Mouse (Mus musculus): ENCODE data around the gene Hist1h4m. TPM values are rescaled to one million over a fixed set of nuclear protein-coding genes. Genes with fewer than 3 reads are reported as not detected.
"Not testable (repeated sequence)": the region's sequence is repeated elsewhere in the genome, so short reads cannot be mapped to it uniquely, and the experiment has no call there.

The Hist1h4m gene
- total RNA-seq (2014; rRNA removed): 2.3 TPM in 1 of 2 replicates, not detected in the other
- polyA plus RNA-seq (2015; fragmentation: Nextera tagmentation; extraction: Ambion mirVana): 1.8 TPM in 1 of 2 replicates, not detected in the other

DNA sequence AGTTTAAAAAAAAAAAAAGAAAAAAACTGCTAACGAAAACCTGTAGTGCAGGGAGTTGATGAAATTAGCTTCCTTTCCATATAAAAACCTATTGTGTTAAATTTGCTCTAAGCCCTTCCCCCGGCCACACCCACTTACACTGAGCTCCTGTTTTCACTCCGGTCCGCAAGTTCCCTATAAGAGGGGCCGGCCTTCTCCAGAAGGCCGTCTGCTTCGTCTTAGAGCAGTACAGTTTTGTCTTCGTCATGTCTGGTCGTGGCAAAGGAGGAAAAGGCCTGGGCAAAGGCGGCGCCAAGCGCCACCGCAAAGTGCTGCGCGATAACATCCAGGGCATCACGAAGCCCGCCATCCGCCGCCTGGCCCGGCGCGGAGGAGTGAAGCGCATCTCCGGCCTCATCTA is at the start of gene Hist1h4m:
Gene Hist1h4m, plus strand, starts transcription at position 208 of the 400 bp plus-strand sequence.
- H3K27me3 ChIP-seq (ENCODE audit: insufficient read depth, low read length); H3K36me3 ChIP-seq (ENCODE audit: insufficient read depth, low read length); H3K9me3 ChIP-seq (ENCODE audit: low read length); DNase-seq (ENCODE audit: low spot score); H3K9ac ChIP-seq (replicated peaks; ENCODE audit: low read length, poor library complexity, severe bottlenecking); H3K4me1 ChIP-seq (ENCODE audit: insufficient read depth, low read length); H3K4me3 ChIP-seq (ENCODE audit: low read depth, low read length); H3K27ac ChIP-seq (ENCODE audit: low read depth, low read length): not testable (repeated sequence)
- peak within 1 kb of the TSS; percentile 9; the same call in 1 of the 2 replicates for H3K4me2 ChIP-seq (ENCODE audit: low read depth, low read length, poor library complexity, severe bottlenecking)
- whole genome bisulfite sequencing: no CpG with 5 or more reads among the region's 24 CpGs
- peak; percentile 72 for ATAC-seq (ENCODE audit: low FRiP score)

DNA sequence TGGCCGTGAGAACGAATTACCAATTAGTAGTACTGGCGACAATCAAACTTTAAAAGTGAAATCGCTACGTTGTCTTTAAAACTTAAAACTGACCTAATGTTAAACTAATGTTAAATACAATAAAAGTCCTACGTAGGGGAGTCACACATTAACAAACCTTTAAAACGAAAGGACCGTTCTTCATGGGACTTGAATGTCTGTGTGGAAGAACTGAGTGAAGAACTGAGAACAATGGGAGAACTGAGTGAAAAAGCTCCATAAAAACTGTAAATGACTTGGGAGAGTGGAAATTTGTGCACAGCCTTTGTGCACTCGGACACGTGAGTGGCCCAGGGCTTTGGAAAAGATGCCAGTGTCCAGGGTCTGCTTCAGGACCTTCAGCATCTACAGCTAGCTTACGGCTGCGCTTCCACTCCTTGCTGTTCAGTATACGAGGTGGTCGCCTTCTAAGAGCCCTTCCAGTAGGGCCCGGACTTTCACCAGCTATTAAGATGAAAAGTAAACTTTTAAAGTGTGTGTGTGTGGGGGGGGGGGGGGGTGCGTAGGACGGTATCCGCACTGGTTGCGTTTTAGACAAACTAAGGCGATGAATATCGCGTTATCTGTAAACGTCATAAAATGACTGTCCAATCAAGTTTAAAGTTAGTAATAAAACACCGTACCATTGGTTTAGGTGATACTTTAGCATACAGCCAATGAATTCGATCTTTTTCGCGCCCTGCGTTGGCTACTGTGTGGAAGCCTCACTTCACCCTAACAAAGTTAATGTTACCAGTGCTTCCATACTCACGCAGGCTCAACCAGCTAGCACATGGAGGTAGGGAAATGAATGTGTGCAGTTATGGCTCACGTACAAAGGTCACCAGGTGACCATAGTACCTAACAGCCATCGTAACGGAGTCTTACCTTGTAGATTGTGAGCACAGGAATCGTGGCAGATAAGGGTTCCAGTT is 32.5 kb upstream of the Hist1h4m start:
- H3K4me1 ChIP-seq (ENCODE audit: insufficient read depth, low read length): peaks cover 11% of the 10 kb centered on the region
- H3K4me3 ChIP-seq (ENCODE audit: low read depth, low read length): peak overlapping the region; percentile 52
- peak overlapping the region; percentile 86 for H3K4me2 ChIP-seq (ENCODE audit: low read depth, low read length, poor library complexity, severe bottlenecking)
- H3K27me3 ChIP-seq (ENCODE audit: insufficient read depth, low read length): no peaks in the 10 kb centered on the region
- peak overlapping the region; percentile 51 for H3K9ac ChIP-seq (replicated peaks; ENCODE audit: low read length, poor library complexity, severe bottlenecking)
- ATAC-seq (ENCODE audit: low FRiP score) (peak; percentile 94), DNase-seq (ENCODE audit: low spot score) (peak; percentile 97)
- H3K27ac ChIP-seq (ENCODE audit: low read depth, low read length): peak overlapping the region; percentile 34; the same call in 1 of the 2 replicates
- TF ChIP-seq CTCF (IDR thresholded peaks at IDR 0.05): no peak
- no peaks in the 10 kb centered on the region for H3K9me3 ChIP-seq (ENCODE audit: low read length)
- no peaks in the 10 kb centered on the region for H3K36me3 ChIP-seq (ENCODE audit: insufficient read depth, low read length)
- 3% methylated on average over 33 of the region's 33 CpGs for WGBS

DNA sequence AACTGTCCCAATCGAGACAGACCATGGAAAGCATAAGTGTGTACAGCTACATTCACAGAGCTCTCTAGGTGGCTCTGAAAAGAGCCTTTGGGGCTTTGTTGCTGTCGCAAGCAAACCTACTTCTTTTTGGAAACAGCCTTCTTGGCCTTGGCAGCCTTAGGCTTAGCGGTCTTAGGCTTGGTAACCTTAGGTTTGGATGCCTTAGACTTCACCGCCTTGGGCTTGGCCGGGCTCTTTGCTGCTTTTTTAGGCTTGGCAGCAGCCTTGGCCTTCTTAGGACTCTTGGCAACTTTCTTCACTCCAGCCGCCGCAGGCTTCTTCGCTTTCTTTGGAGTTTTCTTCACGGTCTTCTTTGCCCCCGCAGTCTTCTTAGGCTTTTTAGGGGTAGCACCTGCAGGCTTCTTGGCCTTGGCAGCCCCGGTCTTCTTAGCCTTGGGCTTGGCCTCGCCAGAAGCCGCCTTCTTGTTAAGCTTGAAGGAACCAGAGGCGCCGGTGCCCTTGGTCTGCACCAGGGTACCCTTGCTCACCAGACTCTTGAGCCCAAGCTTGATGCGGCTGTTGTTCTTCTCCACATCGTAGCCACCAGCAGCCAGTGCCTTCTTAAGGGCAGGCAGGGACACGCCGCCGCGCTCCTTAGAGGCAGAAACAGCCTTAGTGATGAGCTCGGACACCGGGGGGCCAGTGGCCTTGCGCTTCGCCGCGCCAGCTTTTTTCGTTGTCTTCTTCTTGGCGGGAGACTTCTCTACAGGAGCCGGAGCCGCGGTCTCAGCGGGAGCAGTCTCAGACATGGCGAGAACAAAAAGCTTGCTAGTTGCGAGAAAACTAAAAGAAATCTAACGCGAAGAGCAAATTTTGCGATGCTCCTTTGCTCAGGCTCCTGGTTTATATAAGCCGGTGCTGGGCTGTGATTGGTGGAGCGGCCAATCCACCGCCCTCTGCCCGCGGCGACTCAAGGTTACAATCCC is 31.5 kb upstream of the Hist1h4m start, which contains the start of gene Hist1h1b:
Gene Hist1h1b, minus strand, starts transcription at position 859 of the 965 bp plus-strand sequence.
- peak; percentile 64 for DNase-seq (ENCODE audit: low spot score)
- ATAC-seq (ENCODE audit: low FRiP score): no peak; the same call in 1 of the 2 replicates
- Histone ChIP-seq H3K4me1 (ENCODE audit: insufficient read depth, low read length) (peaks cover 11% of the 10 kb centered on the region), H3K27me3 (ENCODE audit: insufficient read depth, low read length) (no peaks in the 10 kb centered on the region), H3K9ac (replicated peaks; ENCODE audit: low read length, poor library complexity, severe bottlenecking) (peak within 1 kb of the TSS; percentile 51; the same call in 1 of the 2 replicates), H3K4me2 (ENCODE audit: low read depth, low read length, poor library complexity, severe bottlenecking) (peak within 1 kb of the TSS; percentile 86), H3K9me3 (ENCODE audit: low read length) (no peaks in the 10 kb centered on the region), H3K4me3 (ENCODE audit: low read depth, low read length) (peak within 1 kb of the TSS; percentile 52), H3K27ac (ENCODE audit: low read depth, low read length) (0 out of 2 replicates have a peak within 1 kb of the TSS, but pooled peaks have one; percentile 9), H3K36me3 (ENCODE audit: insufficient read depth, low read length) (no peaks in the 10 kb centered on the region)
- no peak for TF ChIP-seq CTCF (IDR thresholded peaks at IDR 0.05)
- WGBS: 0% methylated on average over 44 of the region's 44 CpGs

DNA sequence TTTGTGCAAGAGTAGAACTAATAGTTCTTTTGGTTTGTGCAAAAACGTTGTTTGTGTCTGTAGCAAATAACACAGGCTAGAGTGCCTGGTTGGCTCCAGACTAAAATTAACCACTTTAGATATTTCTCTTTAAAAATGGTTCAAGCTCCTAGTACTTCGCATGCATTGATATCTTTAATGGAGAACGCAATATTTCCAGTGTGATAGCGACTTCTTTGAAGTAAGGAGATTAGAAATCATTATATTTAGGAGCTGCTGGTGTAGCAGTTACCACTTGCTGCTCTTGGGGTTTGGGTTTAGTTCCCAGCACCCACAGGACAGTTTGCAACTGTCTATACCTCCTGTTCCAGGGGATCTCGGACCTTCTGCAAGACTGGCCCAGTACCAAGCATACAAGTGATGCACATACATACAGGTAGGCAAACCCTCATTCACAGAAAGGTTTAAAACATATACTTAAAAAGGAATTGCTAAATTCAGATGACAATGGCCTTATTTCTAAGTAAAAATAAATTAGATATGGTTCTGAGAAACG is 30.5 kb upstream of the Hist1h4m start:
- peak overlapping the region; percentile 86 for H3K4me2 ChIP-seq (ENCODE audit: low read depth, low read length, poor library complexity, severe bottlenecking)
- no peaks in the 10 kb centered on the region for H3K36me3 ChIP-seq (ENCODE audit: insufficient read depth, low read length)
- no peaks in the 10 kb centered on the region for H3K27me3 ChIP-seq (ENCODE audit: insufficient read depth, low read length)
- no peak overlapping the region for H3K27ac ChIP-seq (ENCODE audit: low read depth, low read length)
- DNase-seq (ENCODE audit: low spot score): no peak
- H3K4me3 ChIP-seq (ENCODE audit: low read depth, low read length): no peak overlapping the region
- ATAC-seq (ENCODE audit: low FRiP score): no peak
- TF ChIP-seq CTCF (IDR thresholded peaks at IDR 0.05): no peak
- WGBS: 42% methylated on average over 6 of the region's 6 CpGs
- H3K9me3 ChIP-seq (ENCODE audit: low read length): no peaks in the 10 kb centered on the region
- H3K4me1 ChIP-seq (ENCODE audit: insufficient read depth, low read length): peaks cover 11% of the 10 kb centered on the region
- no peak overlapping the region for H3K9ac ChIP-seq (replicated peaks; ENCODE audit: low read length, poor library complexity, severe bottlenecking)

DNA sequence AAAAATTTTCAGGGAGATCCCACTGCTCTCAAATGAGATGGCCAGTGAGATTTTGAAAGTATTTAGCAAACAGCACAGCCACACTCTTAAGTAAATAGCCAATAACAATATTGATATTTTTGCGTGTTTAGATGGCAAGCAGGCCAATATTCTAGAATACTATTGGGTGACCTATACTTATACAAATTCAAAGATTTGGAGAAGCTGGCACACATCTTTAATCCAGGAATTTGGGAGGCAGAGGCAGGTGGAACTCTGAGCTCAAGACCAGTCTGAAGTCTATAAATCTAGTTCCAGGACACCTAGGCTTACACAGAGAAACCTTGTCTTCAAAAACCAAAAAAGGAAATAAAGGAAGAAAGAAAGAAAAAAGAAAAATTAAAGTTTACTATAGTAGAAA is 29.9 kb upstream of the Hist1h4m start:
- H3K4me2 ChIP-seq (ENCODE audit: low read depth, low read length, poor library complexity, severe bottlenecking): no peak overlapping the region
- H3K4me3 ChIP-seq (ENCODE audit: low read depth, low read length): no peak overlapping the region
- 93% methylated on average over 1 of the region's 1 CpGs for WGBS
- H3K9me3 ChIP-seq (ENCODE audit: low read length): no peaks in the 10 kb centered on the region
- H3K36me3 ChIP-seq (ENCODE audit: insufficient read depth, low read length): no peaks in the 10 kb centered on the region
- TF ChIP-seq CTCF (IDR thresholded peaks at IDR 0.05): no peak
- no peak overlapping the region for H3K9ac ChIP-seq (replicated peaks; ENCODE audit: low read length, poor library complexity, severe bottlenecking)
- no peak overlapping the region for H3K27ac ChIP-seq (ENCODE audit: low read depth, low read length)
- no peaks in the 10 kb centered on the region for H3K27me3 ChIP-seq (ENCODE audit: insufficient read depth, low read length)
- H3K4me1 ChIP-seq (ENCODE audit: insufficient read depth, low read length): peaks cover 11% of the 10 kb centered on the region
- ATAC-seq (ENCODE audit: low FRiP score): no peak
- no peak for DNase-seq (ENCODE audit: low spot score)

DNA sequence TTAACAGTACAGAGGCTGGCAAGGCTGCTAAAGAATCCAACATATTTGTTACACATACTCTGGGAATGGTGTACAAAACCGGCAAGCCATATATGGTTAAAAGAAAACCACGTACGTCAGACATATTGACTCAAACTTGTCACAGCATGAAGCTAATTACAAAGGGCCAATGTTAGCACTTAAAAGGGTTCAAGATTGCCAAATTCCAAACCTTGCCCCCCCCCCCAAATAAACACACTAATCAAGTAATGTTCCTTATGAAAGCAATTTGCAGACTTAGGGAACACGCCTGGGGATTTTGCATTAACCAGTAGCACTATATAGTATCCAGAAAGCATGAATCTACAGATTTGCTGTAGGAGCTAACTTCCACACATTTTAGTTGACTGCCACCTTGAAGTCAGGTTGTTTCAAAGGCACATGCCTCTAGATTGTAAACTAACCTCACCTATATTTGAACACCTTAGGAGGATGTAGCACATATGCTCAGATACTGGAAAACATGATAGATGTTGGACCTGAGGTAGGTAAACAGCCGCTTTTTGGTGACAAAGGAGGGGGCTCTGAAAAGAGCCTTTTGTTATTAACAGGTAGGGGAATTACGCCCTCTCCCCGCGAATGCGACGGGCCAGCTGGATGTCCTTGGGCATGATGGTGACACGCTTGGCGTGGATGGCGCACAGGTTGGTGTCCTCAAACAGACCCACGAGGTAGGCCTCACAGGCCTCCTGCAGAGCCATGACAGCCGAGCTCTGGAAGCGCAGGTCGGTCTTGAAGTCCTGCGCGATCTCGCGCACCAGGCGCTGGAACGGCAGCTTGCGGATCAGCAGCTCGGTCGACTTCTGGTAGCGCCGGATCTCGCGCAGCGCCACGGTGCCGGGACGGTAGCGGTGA is 28.9 kb upstream of the Hist1h4m start:
- H3K4me2 ChIP-seq (ENCODE audit: low read depth, low read length, poor library complexity, severe bottlenecking): peak overlapping the region; percentile 67
- H3K27ac ChIP-seq (ENCODE audit: low read depth, low read length); H3K36me3 ChIP-seq (ENCODE audit: insufficient read depth, low read length); H3K27me3 ChIP-seq (ENCODE audit: insufficient read depth, low read length); H3K9me3 ChIP-seq (ENCODE audit: low read length); ATAC-seq (ENCODE audit: low FRiP score): not testable (repeated sequence)
- H3K4me3 ChIP-seq (ENCODE audit: low read depth, low read length): peak overlapping the region; percentile 37
- WGBS: 2% methylated on average over 14 of the region's 35 CpGs
- H3K9ac ChIP-seq (replicated peaks; ENCODE audit: low read length, poor library complexity, severe bottlenecking): peak overlapping the region; percentile 46
- DNase-seq (ENCODE audit: low spot score): peak; percentile 26
- peaks cover 11% of the 10 kb centered on the region for H3K4me1 ChIP-seq (ENCODE audit: insufficient read depth, low read length)
